Mouse (Mus musculus) spleen, adult 2 months (tissue): Measurements from ENCODE around the gene Fuom. TPM values are rescaled to one million over a fixed set of nuclear protein-coding genes. Genes with fewer than 3 reads are reported as not detected.

Experiments
- DNase-seq, 2 experiments: peaks; one replicate each; pipeline versions ENCODE4 v3.0.0 to v3.0.0-alpha.2; 2012 to 2021; ENCODE audit warnings: low spot score in 2 of 2, low read depth in 1 of 2
- H3K27ac ChIP-seq: fragments of 200-500 bp; 2 replicates; pipeline ENCODE4 v1.5.1; 2012; ENCODE audit warnings: low read length, inconsistent platforms; ENCODE audit not compliant: insufficient read depth
- H3K27me3 ChIP-seq: fragments of 200-500 bp; 2 replicates; pipeline ENCODE4 v1.6.1; 2012; ENCODE audit warnings: mild to moderate bottlenecking, moderate library complexity, low read length, inconsistent platforms; ENCODE audit not compliant: control insufficient read depth, insufficient read depth
- H3K36me3 ChIP-seq: fragments of 200-500 bp; 2 replicates; pipeline ENCODE4 v1.6.1; 2012; ENCODE audit warnings: mild to moderate bottlenecking, low read length, inconsistent platforms; ENCODE audit not compliant: control insufficient read depth, insufficient read depth
- H3K4me1 ChIP-seq: fragments of 200-500 bp; 2 replicates; pipeline ENCODE4 v1.6.1; 2011; ENCODE audit warnings: inconsistent platforms; ENCODE audit not compliant: control insufficient read depth, insufficient read depth, insufficient read length
- H3K4me3 ChIP-seq: fragments of 200-500 bp; 2 replicates; pipeline ENCODE4 v1.5.1; 2011; ENCODE audit warnings: mild to moderate bottlenecking, inconsistent platforms; ENCODE audit not compliant: insufficient read depth, insufficient read length; ENCODE audit errors: extremely low read depth
- CTCF ChIP-seq: fragments of 200-500 bp; IDR thresholded peaks from 2 replicates; pipeline ENCODE4 v1.5.1; 2011; ENCODE audit warnings: mild to moderate bottlenecking, inconsistent platforms; ENCODE audit not compliant: insufficient read depth, insufficient read length, insufficient replicate concordance; ENCODE audit errors: extremely low read depth
- POLR2A ChIP-seq: fragments of 200-500 bp; IDR thresholded peaks from 2 replicates; pipeline ENCODE4 v1.6.1; 2011; ENCODE audit warnings: low read depth, low read length, inconsistent platforms
- WGBS: fragments of 180-500 bp; shearing (Covaris S2); methylation state at CpG from one replicate; pipeline ENCODE4 v1.1.7; 2018; 5-methylcytosine and 5-hydroxymethylcytosine counted together
- polyA plus RNA-seq: library from polyadenylated mRNA; depleted of rRNA; stranded (reverse); fragments of >200 nt; gene quantifications from 2 replicates; pipeline ENCODE4 v1.2.3, GENCODE M21; 2012

The Fuom gene
- polyA plus RNA-seq, 1 experiment: 10.9 TPM

- Histone ChIP-seq H3K4me3 (no peak overlapping the region), H3K27me3 (peaks cover 13% of the 10 kb centered on the region), H3K27ac (no peak overlapping the region), H3K36me3 (no peaks in the 10 kb centered on the region), H3K4me1 (no peaks in the 10 kb centered on the region; the same call in none of the 2 replicates)
- WGBS: 20% methylated on average over 7 of the region's 7 CpGs
- TF ChIP-seq CTCF: peak; percentile 59; the same call in 1 of the 2 replicates
- no peak for TF ChIP-seq POLR2A
- peak; percentile 27 to 48 for DNase-seq
Measured at GRCm38 (mm10) chr7:140063092-140063491, 39.1 kb downstream of the Fuom start.

- WGBS: 31% methylated on average over 11 of the region's 11 CpGs
- Histone ChIP-seq H3K4me3 (no peak overlapping the region), H3K4me1 (no peaks in the 10 kb centered on the region; the same call in none of the 2 replicates), H3K27me3 (peaks cover 16% of the 10 kb centered on the region), H3K36me3 (no peaks in the 10 kb centered on the region), H3K27ac (no peak overlapping the region)
- TF ChIP-seq CTCF: no peak
- no peak for DNase-seq
Measured at GRCm38 (mm10) chr7:140062307-140062706, 39.9 kb downstream of the Fuom start.

- Histone ChIP-seq H3K4me3 (no peak overlapping the region), H3K27me3 (peaks cover 16% of the 10 kb centered on the region), H3K4me1 (no peaks in the 10 kb centered on the region; the same call in none of the 2 replicates), H3K36me3 (no peaks in the 10 kb centered on the region), H3K27ac (no peak overlapping the region)
- no peak for DNase-seq
- no peak for TF ChIP-seq POLR2A
- no peak for TF ChIP-seq CTCF
- WGBS: 6% methylated on average over 6 of the region's 6 CpGs
Measured at GRCm38 (mm10) chr7:140061832-140062130, 40.5 kb downstream of the Fuom start.

GRCm38 (mm10) chr7:140060936-140061831 lies 41.1 kb downstream of the Fuom start:
- WGBS: 5% methylated on average over 47 of the region's 47 CpGs
- no peak overlapping the region for H3K27ac ChIP-seq
- H3K36me3 ChIP-seq: no peaks in the 10 kb centered on the region
- H3K4me1 ChIP-seq: no peaks in the 10 kb centered on the region; the same call in none of the 2 replicates
- no peak for DNase-seq
- H3K4me3 ChIP-seq: no peak overlapping the region
- TF ChIP-seq POLR2A (no peak), CTCF (no peak)
- H3K27me3 ChIP-seq: peaks cover 16% of the 10 kb centered on the region

GRCm38 (mm10) chr7:140059601-140060000 lies 42.6 kb downstream of the Fuom start:
- DNase-seq: no peak
- Histone ChIP-seq H3K27me3 (peaks cover 18% of the 10 kb centered on the region), H3K27ac (no peak overlapping the region), H3K4me3 (no peak overlapping the region), H3K36me3 (no peaks in the 10 kb centered on the region), H3K4me1 (no peaks in the 10 kb centered on the region; the same call in none of the 2 replicates)
- WGBS: 56% methylated on average over 4 of the region's 4 CpGs
- TF ChIP-seq CTCF: no peak
- TF ChIP-seq POLR2A: no peak

GRCm38 (mm10) chr7:140058528-140058927 lies 43.7 kb downstream of the Fuom start:
- DNase-seq: no peak
- Histone ChIP-seq H3K4me3 (no peak overlapping the region), H3K27ac (no peak overlapping the region), H3K36me3 (no peaks in the 10 kb centered on the region), H3K27me3 (peaks cover 18% of the 10 kb centered on the region), H3K4me1 (no peaks in the 10 kb centered on the region; the same call in none of the 2 replicates)
- WGBS: 32% methylated on average over 7 of the region's 7 CpGs
- TF ChIP-seq CTCF: no peak
- no peak for TF ChIP-seq POLR2A
